Mouse (Mus musculus): ENCODE results near the gene Usp12.

GRCm38 (mm10) chr5:146783300-146783699 is 11.5 kb downstream of the Usp12 start:
- TF ChIP-seq CTCF (IDR thresholded peaks at IDR 0.05) (peak; percentile 50), EP300 (IDR thresholded peaks at IDR 0.05) (no peak)

All from lung, postnatal 0 days (tissue).